Mouse (Mus musculus) retina, embryonic 14.5 days (tissue): Measurements from ENCODE around the gene Echdc3.
A peak's percentile ranks its signal among the peaks of the same experiment; 100 is the strongest.

Experiments used
- DNase-seq: peaks from one replicate; pipeline ENCODE4 v3.0.0-alpha.2; 2015; ENCODE audit warnings: low spot score

Gene Echdc3

GRCm38 (mm10) chr2:6212724-6213511 lies at the start of gene Echdc3:
Echdc3 (minus strand) TSS chr2:6213033.
- peak; percentile 88 for DNase-seq

GRCm38 (mm10) chr2:6261718-6262117 lies 48.9 kb upstream of the Echdc3 start:
- DNase-seq: no peak

GRCm38 (mm10) chr2:6261201-6261672 lies 48.4 kb upstream of the Echdc3 start:
- peak; percentile 56 for DNase-seq

GRCm38 (mm10) chr2:6260661-6261060 lies 47.8 kb upstream of the Echdc3 start:
- no peak for DNase-seq

GRCm38 (mm10) chr2:6259182-6259581 lies 46.3 kb upstream of the Echdc3 start:
- no peak for DNase-seq

GRCm38 (mm10) chr2:6258026-6258425 lies 45.2 kb upstream of the Echdc3 start:
- no peak for DNase-seq

- no peak for DNase-seq
Measured at GRCm38 (mm10) chr2:6257146-6257545, 44.3 kb upstream of the Echdc3 start.

- no peak for DNase-seq
Measured at GRCm38 (mm10) chr2:6255989-6256841, 43.4 kb upstream of the Echdc3 start.

GRCm38 (mm10) chr2:6255402-6255988 lies 42.7 kb upstream of the Echdc3 start:
- no peak for DNase-seq

GRCm38 (mm10) chr2:6252491-6252890 lies 39.7 kb upstream of the Echdc3 start:
- no peak for DNase-seq

- DNase-seq: no peak
Measured at GRCm38 (mm10) chr2:6251076-6251496, 38.3 kb upstream of the Echdc3 start.

GRCm38 (mm10) chr2:6241446-6241845 lies 28.6 kb upstream of the Echdc3 start:
- no peak for DNase-seq

GRCm38 (mm10) chr2:6240072-6240471 lies 27.2 kb upstream of the Echdc3 start:
- no peak for DNase-seq

GRCm38 (mm10) chr2:6239333-6239732 lies 26.5 kb upstream of the Echdc3 start:
- DNase-seq: no peak

- no peak for DNase-seq
Measured at GRCm38 (mm10) chr2:6238679-6239078, 25.8 kb upstream of the Echdc3 start.

GRCm38 (mm10) chr2:6238244-6238643 lies 25.4 kb upstream of the Echdc3 start:
- DNase-seq: no peak

- DNase-seq: no peak
Measured at GRCm38 (mm10) chr2:6233353-6233752, 20.5 kb upstream of the Echdc3 start.

- no peak for DNase-seq
Measured at GRCm38 (mm10) chr2:6232755-6233154, 19.9 kb upstream of the Echdc3 start.

GRCm38 (mm10) chr2:6230865-6231264 lies 18.0 kb upstream of the Echdc3 start:
- no peak for DNase-seq

- no peak for DNase-seq
Measured at GRCm38 (mm10) chr2:6229597-6230290, 16.9 kb upstream of the Echdc3 start.

- no peak for DNase-seq
Measured at GRCm38 (mm10) chr2:6227059-6227445, 14.2 kb upstream of the Echdc3 start.
